ENCODE assay signal across 8 mouse cellular contexts in genomic region chr16:77027976-77028686, GRCm38 (mm10). TPM values are rescaled to one million over a fixed set of nuclear protein-coding genes. Genes with fewer than 3 reads are reported as not detected.
A peak's percentile ranks its signal among the peaks of the same experiment; 100 is the strongest.
DNase-seq lines count a peak whose midpoint lies in the region; ATAC-seq and TF ChIP-seq lines count a peak whose summit lies in the region.

No protein-coding gene starts in this region.

- peaks cover 4% of the 10 kb centered on the region; the same call in 1 of the 2 replicates for H3K9me3 ChIP-seq in heart, embryonic 15.5 days (replicated peaks)
- 0 out of 2 replicates have a peak, but pooled peaks cover 3% of the 10 kb centered on the region for H3K9me3 ChIP-seq in megakaryocyte, embryonic 14.5 days
- no peaks in the 10 kb centered on the region for H3K9me3 ChIP-seq in intestine, embryonic 16.5 days (ENCODE audit: control insufficient read depth, low read length)
- H3K9me3 ChIP-seq in forebrain, embryonic 14.5 days (replicated peaks; ENCODE audit: control insufficient read depth, low read length): 0 out of 2 replicates have a peak, but pooled peaks cover 4% of the 10 kb centered on the region

- 36% methylated on average over 14 of the region's 14 CpGs for WGBS in heart, embryonic 15.5 days
- WGBS in intestine, embryonic 16.5 days: 62% methylated on average over 14 of the region's 14 CpGs
- 68% methylated on average over 14 of the region's 14 CpGs for WGBS in small intestine, adult 2 months
- 77% methylated on average over 14 of the region's 14 CpGs for WGBS in forebrain, embryonic 14.5 days

- peak; percentile 25; the same call in 1 of the 2 replicates for ATAC-seq in heart, embryonic 15.5 days (replicated peaks; ENCODE audit: insufficient number of reproducible peaks, insufficient read depth, low FRiP score, low read depth)
- ATAC-seq in megakaryocyte, adult 5-6 weeks (ENCODE audit: poor library complexity, severe bottlenecking): no peak
- peak; percentile 8; the same call in 1 of the 2 replicates for ATAC-seq in intestine, embryonic 16.5 days
- no peak for ATAC-seq in forebrain, embryonic 14.5 days
- no peak for ATAC-seq in inflammation-experienced regulatory T-cells, adult 6 months

- H3K27ac ChIP-seq in heart, embryonic 15.5 days: peak overlapping the region; percentile 80
- peak overlapping the region; percentile 6; the same call in 1 of the 2 replicates for H3K27ac ChIP-seq in intestine, embryonic 16.5 days (ENCODE audit: low read length)
- H3K27ac ChIP-seq in small intestine, adult 2 months (ENCODE audit: insufficient read depth, low read depth, low read length): no peak overlapping the region
- no peak overlapping the region for H3K27ac ChIP-seq in forebrain, embryonic 14.5 days (ENCODE audit: low read depth, low read length)

- H3K27me3 ChIP-seq in heart, embryonic 15.5 days: no peaks in the 10 kb centered on the region
- H3K27me3 ChIP-seq in megakaryocyte, embryonic 14.5 days (replicated peaks): no peaks in the 10 kb centered on the region
- no peaks in the 10 kb centered on the region for H3K27me3 ChIP-seq in intestine, embryonic 16.5 days (replicated peaks; ENCODE audit: control insufficient read depth, insufficient read depth, low read length)
- no peaks in the 10 kb centered on the region for H3K27me3 ChIP-seq in small intestine, adult 2 months (ENCODE audit: control insufficient read depth, insufficient read depth, low read length)
- no peaks in the 10 kb centered on the region for H3K27me3 ChIP-seq in forebrain, embryonic 14.5 days (replicated peaks; ENCODE audit: control insufficient read depth, insufficient read depth, low read length)

- DNase-seq in heart, postnatal 14 days: no peak
- no peak for DNase-seq in forebrain, embryonic 14.5 days (ENCODE audit: low spot score)

- peak overlapping the region; percentile 62 for H3K4me2 ChIP-seq in heart, embryonic 15.5 days
- peak overlapping the region; percentile 33 for H3K4me2 ChIP-seq in intestine, embryonic 16.5 days (ENCODE audit: low read depth, low read length)
- no peak overlapping the region for H3K4me2 ChIP-seq in forebrain, embryonic 14.5 days (ENCODE audit: low read length)

- intact Hi-C loops in heart, postnatal 14 days (cut with DNase I): loop anchor here (5.0 kb wide), 1 partner anchor 54 kb away; no protein-coding TSS in a partner anchor

- H3K36me3 ChIP-seq in heart, embryonic 15.5 days: peaks cover 8% of the 10 kb centered on the region
- H3K36me3 ChIP-seq in megakaryocyte, embryonic 14.5 days (replicated peaks; ENCODE audit: low read length): peaks cover 60% of the 10 kb centered on the region
- peaks cover 4% of the 10 kb centered on the region for H3K36me3 ChIP-seq in intestine, embryonic 16.5 days (ENCODE audit: control insufficient read depth, insufficient read depth, low read length)
- H3K36me3 ChIP-seq in small intestine, adult 2 months (ENCODE audit: control insufficient read depth, insufficient read depth, low read length): peaks cover 4% of the 10 kb centered on the region; the same call in 1 of the 2 replicates
- 0 out of 2 replicates have a peak, but pooled peaks cover 3% of the 10 kb centered on the region for H3K36me3 ChIP-seq in forebrain, embryonic 14.5 days (ENCODE audit: control insufficient read depth, insufficient read depth, low read length)

- peak overlapping the region; percentile 36; the same call in 1 of the 2 replicates for H3K9ac ChIP-seq in heart, embryonic 15.5 days
- no peak overlapping the region for H3K9ac ChIP-seq in intestine, embryonic 16.5 days (ENCODE audit: low read depth, low read length)
- no peak overlapping the region for H3K9ac ChIP-seq in forebrain, embryonic 14.5 days (ENCODE audit: low read length)

- TF ChIP-seq POLR2A in small intestine, adult 2 months (IDR thresholded peaks at IDR 0.05; ENCODE audit: low read depth, low read length): no peak

- peak overlapping the region; percentile 35 for H3K4me3 ChIP-seq in heart, embryonic 15.5 days
- peak overlapping the region; percentile 38 for H3K4me3 ChIP-seq in megakaryocyte, embryonic 14.5 days (replicated peaks)
- H3K4me3 ChIP-seq in intestine, embryonic 16.5 days (ENCODE audit: low read length): no peak overlapping the region; the same call in 1 of the 2 replicates
- peak overlapping the region; percentile 18; the same call in 1 of the 2 replicates for H3K4me3 ChIP-seq in small intestine, adult 2 months (ENCODE audit: low read depth, low read length)
- no peak overlapping the region for H3K4me3 ChIP-seq in forebrain, embryonic 14.5 days (ENCODE audit: low read depth, low read length)

- peaks cover 48% of the 10 kb centered on the region for H3K4me1 ChIP-seq in heart, embryonic 15.5 days (replicated peaks)
- peaks cover 80% of the 10 kb centered on the region for H3K4me1 ChIP-seq in megakaryocyte, embryonic 14.5 days
- H3K4me1 ChIP-seq in intestine, embryonic 16.5 days (ENCODE audit: control insufficient read depth, insufficient read depth, low read length): peaks cover 14% of the 10 kb centered on the region
- peaks cover 9% of the 10 kb centered on the region; the same call in 1 of the 2 replicates for H3K4me1 ChIP-seq in small intestine, adult 2 months (ENCODE audit: control insufficient read depth, insufficient read depth, insufficient read length, low read length)
- H3K4me1 ChIP-seq in forebrain, embryonic 14.5 days (ENCODE audit: control insufficient read depth, insufficient read depth, low read length): peaks cover 6% of the 10 kb centered on the region; the same call in 1 of the 2 replicates

- no peak for TF ChIP-seq CTCF in small intestine, adult 2 months (IDR thresholded peaks at IDR 0.05; ENCODE audit: extremely low read depth, insufficient read length, insufficient replicate concordance, low read depth, low read length)

RNA-seq across cellular contexts. Expression of gene Usp25, which starts 14.6 kb away (rescaled TPM):
- polyA plus RNA-seq in heart, embryonic 15.5 days (2015; fragmentation: Nextera tagmentation; extraction: Ambion mirVana): 20.4 and 24.9 TPM in 2 replicates
- total RNA-seq in heart, postnatal 14 days (2021): 10 to 100 TPM; 72.0 to 78.6 TPM
- polyA plus RNA-seq in megakaryocyte, embryonic 14.5 days (2012; ENCODE audit: insufficient read depth, low replicate concordance): 2.1 and 9.6 TPM in 2 replicates
- total RNA-seq in megakaryocyte, adult 5-6 weeks (2015): 147 and 155 TPM in 2 replicates
- 160 and 174 TPM in 2 replicates for total RNA-seq in megakaryocyte, adult 5-6 weeks (2017)
- 4.1 and 9.6 TPM in 2 replicates for polyA plus RNA-seq in intestine, embryonic 16.5 days (2015; fragmentation: Nextera tagmentation; extraction: Ambion mirVana)
- 26.3 and 53.9 TPM in 2 replicates for polyA plus RNA-seq in small intestine, adult 2 months (2012; rRNA removed)
- polyA plus RNA-seq in forebrain, embryonic 14.5 days (2014; fragmentation: Nextera tagmentation; extraction: Ambion mirVana): 10.9 and 12.4 TPM in 2 replicates
- polyA plus RNA-seq in inflammation-experienced regulatory T-cells, adult 6 months (2017; shearing (Covaris generic)): 10 to 100 TPM; 24.7 to 30.1 (median 26.5) TPM

Comparison
In these comparisons a context has a peak if more than half of its experiments do, and no peak if none do; other contexts are left out.
1. ATAC-seq: peak in heart, embryonic 15.5 days (single experiment) and intestine, embryonic 16.5 days (single experiment); none in megakaryocyte, adult 5-6 weeks (single experiment), forebrain, embryonic 14.5 days (single experiment) and inflammation-experienced regulatory T-cells, adult 6 months (single experiment).
2. H3K27ac ChIP-seq: peak in heart, embryonic 15.5 days (single experiment) and intestine, embryonic 16.5 days (single experiment); none in small intestine, adult 2 months (single experiment) and forebrain, embryonic 14.5 days (single experiment).
3. H3K4me3 ChIP-seq: peak in heart, embryonic 15.5 days (single experiment), megakaryocyte, embryonic 14.5 days (single experiment) and small intestine, adult 2 months (single experiment); none in intestine, embryonic 16.5 days (single experiment) and forebrain, embryonic 14.5 days (single experiment).